Mouse (Mus musculus): ENCODE results near the gene Gm128. TPM values are rescaled to one million over a fixed set of nuclear protein-coding genes. Genes with fewer than 3 reads are reported as not detected.

Gm128 gene
- polyA plus RNA-seq, 1 experiment from 2014 or later, result 0.19 TPM

- H3K27ac ChIP-seq, result peak overlapping the region; percentile 93
- peak overlapping the region; percentile 71 for H3K4me3 ChIP-seq
- WGBS, result under 1% methylated on average over 11 of the region's 11 CpGs
- H3K9ac ChIP-seq, result peak overlapping the region; percentile 69
- ATAC-seq (replicated peaks), result 0 out of 2 replicates have a peak, but pooled peaks have one; percentile 15
- no peaks in the 10 kb centered on the region for H3K9me3 ChIP-seq
- H3K36me3 ChIP-seq (replicated peaks), result 0 out of 2 replicates have a peak, but pooled peaks cover 1% of the 10 kb centered on the region
- H3K27me3 ChIP-seq (replicated peaks), result no peaks in the 10 kb centered on the region
- peak overlapping the region; percentile 83 for H3K4me2 ChIP-seq
- peaks cover 31% of the 10 kb centered on the region for H3K4me1 ChIP-seq
These were observed 41.0 kb upstream of the Gm128 start for GRCm38 (mm10) chr3:95282381-95282864.

GRCm38 (mm10) chr3:95281216-95282126 is 40.1 kb upstream of the Gm128 start, which contains the start of the genes Mindy1 and Prune1:
Mindy1 (plus strand) TSS chr3:95281345.
Prune1 (minus strand) TSS chr3:95282076.
- peak; percentile 94 for ATAC-seq (replicated peaks)

GRCm38 (mm10) chr3:95280747-95281146 is 39.3 kb upstream of the Gm128 start:
- Histone ChIP-seq H3K9me3 (no peaks in the 10 kb centered on the region), H3K4me1 (peaks cover 31% of the 10 kb centered on the region), H3K27me3 (replicated peaks) (no peaks in the 10 kb centered on the region), H3K27ac (peak overlapping the region; percentile 93), H3K36me3 (replicated peaks) (no peaks in the 10 kb centered on the region), H3K9ac (peak overlapping the region; percentile 74), H3K4me3 (peak overlapping the region; percentile 71), H3K4me2 (peak overlapping the region; percentile 83)
- WGBS, result 23% methylated on average over 8 of the region's 8 CpGs
- no peak for ATAC-seq (replicated peaks)

More at GRCm38 (mm10) chr3:95281216-95282126, 40.1 kb upstream of the Gm128 start, which contains the start of the genes Mindy1 and Prune1:
- WGBS, result under 1% methylated on average over 53 of the region's 53 CpGs
- Histone ChIP-seq H3K36me3 (replicated peaks) (no peaks in the 10 kb centered on the region), H3K9me3 (no peaks in the 10 kb centered on the region), H3K27ac (peak within 1 kb of the TSS; percentile 93), H3K4me3 (peak within 1 kb of the TSS; percentile 71), H3K27me3 (replicated peaks) (no peaks in the 10 kb centered on the region), H3K4me2 (peak within 1 kb of the TSS; percentile 83), H3K4me1 (peaks cover 31% of the 10 kb centered on the region), H3K9ac (peak within 1 kb of the TSS; percentile 74)

- no peak for ATAC-seq (replicated peaks)
- WGBS, result 96% methylated on average over 1 of the region's 1 CpGs
- H3K27ac ChIP-seq, result no peak overlapping the region
These were observed 35.8 kb upstream of the Gm128 start for GRCm38 (mm10) chr3:95277149-95277551.

GRCm38 (mm10) chr3:95276428-95276934 is 35.1 kb upstream of the Gm128 start:
- Histone ChIP-seq H3K4me3 (no peak overlapping the region), H3K27ac (no peak overlapping the region), H3K4me1 (peaks cover 7% of the 10 kb centered on the region), H3K36me3 (replicated peaks) (no peaks in the 10 kb centered on the region), H3K9me3 (no peaks in the 10 kb centered on the region), H3K27me3 (replicated peaks) (no peaks in the 10 kb centered on the region), H3K4me2 (no peak overlapping the region), H3K9ac (no peak overlapping the region)
- WGBS, result 81% methylated on average over 5 of the region's 5 CpGs
- ATAC-seq (replicated peaks), result no peak

More at GRCm38 (mm10) chr3:95277149-95277551, 35.8 kb upstream of the Gm128 start:
- Histone ChIP-seq H3K4me3 (no peak overlapping the region), H3K4me2 (no peak overlapping the region), H3K9ac (no peak overlapping the region), H3K4me1 (peaks cover 8% of the 10 kb centered on the region), H3K36me3 (replicated peaks) (no peaks in the 10 kb centered on the region), H3K27me3 (replicated peaks) (no peaks in the 10 kb centered on the region), H3K9me3 (no peaks in the 10 kb centered on the region)

GRCm38 (mm10) chr3:95275161-95275560 is 33.8 kb upstream of the Gm128 start:
- Histone ChIP-seq H3K9me3 (no peaks in the 10 kb centered on the region), H3K4me3 (no peak overlapping the region), H3K4me1 (peaks cover 3% of the 10 kb centered on the region; the same call in 1 of the 2 replicates), H3K4me2 (no peak overlapping the region), H3K27ac (no peak overlapping the region), H3K27me3 (replicated peaks) (no peaks in the 10 kb centered on the region), H3K9ac (no peak overlapping the region), H3K36me3 (replicated peaks) (no peaks in the 10 kb centered on the region)
- no peak for ATAC-seq (replicated peaks)
- WGBS, result 86% methylated on average over 6 of the region's 6 CpGs

GRCm38 (mm10) chr3:95274453-95274852 is 33.1 kb upstream of the Gm128 start:
- no peak for ATAC-seq (replicated peaks)
- Histone ChIP-seq H3K36me3 (replicated peaks) (no peaks in the 10 kb centered on the region), H3K27ac (no peak overlapping the region), H3K9ac (no peak overlapping the region), H3K4me3 (no peak overlapping the region), H3K4me2 (no peak overlapping the region), H3K9me3 (no peaks in the 10 kb centered on the region), H3K27me3 (replicated peaks) (no peaks in the 10 kb centered on the region), H3K4me1 (peaks cover 3% of the 10 kb centered on the region; the same call in 1 of the 2 replicates)
- 94% methylated on average over 4 of the region's 4 CpGs for WGBS

GRCm38 (mm10) chr3:95273471-95273870 is 32.1 kb upstream of the Gm128 start:
- Histone ChIP-seq H3K4me2 (no peak overlapping the region), H3K9me3 (no peaks in the 10 kb centered on the region), H3K27me3 (replicated peaks) (no peaks in the 10 kb centered on the region), H3K27ac (no peak overlapping the region), H3K4me1 (no peaks in the 10 kb centered on the region), H3K36me3 (replicated peaks) (peaks cover 4% of the 10 kb centered on the region; the same call in 1 of the 2 replicates), H3K4me3 (no peak overlapping the region), H3K9ac (no peak overlapping the region)
- WGBS, result 92% methylated on average over 5 of the region's 5 CpGs
- ATAC-seq (replicated peaks), result no peak

- H3K4me3 ChIP-seq, result no peak overlapping the region
- H3K4me2 ChIP-seq, result no peak overlapping the region
- H3K4me1 ChIP-seq, result no peaks in the 10 kb centered on the region
- WGBS, result 86% methylated on average over 12 of the region's 12 CpGs
- no peak for ATAC-seq (replicated peaks)
- H3K27me3 ChIP-seq (replicated peaks), result no peaks in the 10 kb centered on the region
- no peak overlapping the region for H3K9ac ChIP-seq
- peaks cover 12% of the 10 kb centered on the region; the same call in 1 of the 2 replicates for H3K36me3 ChIP-seq (replicated peaks)
- no peak overlapping the region for H3K27ac ChIP-seq
- H3K9me3 ChIP-seq, result no peaks in the 10 kb centered on the region
These were observed 29.5 kb upstream of the Gm128 start for GRCm38 (mm10) chr3:95270766-95271364.

GRCm38 (mm10) chr3:95269789-95270188 is 28.4 kb upstream of the Gm128 start:
- no peaks in the 10 kb centered on the region for H3K9me3 ChIP-seq
- no peaks in the 10 kb centered on the region for H3K4me1 ChIP-seq
- H3K36me3 ChIP-seq (replicated peaks), result peaks cover 19% of the 10 kb centered on the region
- no peak overlapping the region for H3K9ac ChIP-seq
- no peaks in the 10 kb centered on the region for H3K27me3 ChIP-seq (replicated peaks)
- no peak overlapping the region for H3K27ac ChIP-seq
- H3K4me2 ChIP-seq, result no peak overlapping the region
- no peak overlapping the region for H3K4me3 ChIP-seq
- ATAC-seq (replicated peaks), result no peak
- WGBS, result 88% methylated on average over 5 of the region's 5 CpGs

GRCm38 (mm10) chr3:95267855-95268254 is 26.5 kb upstream of the Gm128 start:
- ATAC-seq (replicated peaks), result no peak
- peaks cover 30% of the 10 kb centered on the region for H3K36me3 ChIP-seq (replicated peaks)
- H3K4me2 ChIP-seq, result no peak overlapping the region
- H3K4me3 ChIP-seq, result no peak overlapping the region
- no peak overlapping the region for H3K27ac ChIP-seq
- H3K9ac ChIP-seq, result no peak overlapping the region
- H3K9me3 ChIP-seq, result no peaks in the 10 kb centered on the region
- no peaks in the 10 kb centered on the region for H3K4me1 ChIP-seq
- H3K27me3 ChIP-seq (replicated peaks), result no peaks in the 10 kb centered on the region

- H3K9ac ChIP-seq, result no peak overlapping the region
- peaks cover 43% of the 10 kb centered on the region for H3K36me3 ChIP-seq (replicated peaks)
- ATAC-seq (replicated peaks), result no peak
These were observed 24.7 kb upstream of the Gm128 start for GRCm38 (mm10) chr3:95266052-95266451.

More at GRCm38 (mm10) chr3:95266052-95266451, 24.7 kb upstream of the Gm128 start:
- Histone ChIP-seq H3K9me3 (no peaks in the 10 kb centered on the region), H3K27me3 (replicated peaks) (no peaks in the 10 kb centered on the region), H3K4me2 (no peak overlapping the region), H3K27ac (no peak overlapping the region), H3K4me3 (no peak overlapping the region), H3K4me1 (no peaks in the 10 kb centered on the region)
- 95% methylated on average over 3 of the region's 3 CpGs for WGBS
